Mouse (Mus musculus) kidney, embryonic 14.5 days (tissue): Measurements from ENCODE around the gene Extl2. TPM values are rescaled to one million over a fixed set of nuclear protein-coding genes. Genes with fewer than 3 reads are reported as not detected.

Source experiments
- ATAC-seq: fragments of 200-750 bp; cut with Nextera tagmentation; 2 replicates; pipeline ENCODE4 v1.8.0; 2017; ENCODE audit warnings: moderate number of reproducible peaks, mild to moderate bottlenecking, moderate TSS enrichment, moderate library complexity; ENCODE audit not compliant: low FRiP score, low TSS enrichment
- H3K27ac ChIP-seq: fragments of 300-500 bp; sonication (generic); 2 replicates; pipeline ENCODE4 v1.5.1; 2014; ENCODE audit warnings: low read depth, mild to moderate bottlenecking, low read length, moderate library complexity, mixed read lengths
- H3K27me3 ChIP-seq: fragments of 300-500 bp; sonication (generic); 2 replicates; pipeline ENCODE4 v1.6.1; 2014; ENCODE audit warnings: mild to moderate bottlenecking, low read length; ENCODE audit not compliant: control insufficient read depth, insufficient read depth
- H3K36me3 ChIP-seq: fragments of 300-500 bp; sonication (generic); 2 replicates; pipeline ENCODE4 v1.6.1; 2014; ENCODE audit warnings: low read length, mixed read lengths; ENCODE audit not compliant: control insufficient read depth, insufficient read depth
- H3K4me1 ChIP-seq: fragments of 300-500 bp; sonication (generic); 2 replicates; pipeline ENCODE4 v1.6.1; 2014; ENCODE audit warnings: low read length, mixed read lengths; ENCODE audit not compliant: control insufficient read depth, insufficient read depth
- H3K4me2 ChIP-seq: fragments of 300-500 bp; sonication (generic); replicated peaks from 2 replicates; pipeline ENCODE4 v1.6.1; 2014; ENCODE audit warnings: low read depth, mild to moderate bottlenecking, low read length
- H3K4me3 ChIP-seq: fragments of 300-500 bp; sonication (generic); 2 replicates; pipeline ENCODE4 v1.5.1; 2014; ENCODE audit warnings: mild to moderate bottlenecking, low read length
- H3K9ac ChIP-seq: fragments of 300-500 bp; sonication (generic); 2 replicates; pipeline ENCODE4 v1.6.1; 2014; ENCODE audit warnings: low read depth, mild to moderate bottlenecking, low read length, moderate library complexity
- H3K9me3 ChIP-seq: fragments of 300-500 bp; sonication (generic); 2 replicates; pipeline ENCODE4 v1.6.1; 2016; ENCODE audit warnings: low read length; ENCODE audit not compliant: control insufficient read depth
- WGBS: fragments of 180-500 bp; shearing (Covaris S2); extraction: QIAGEN DNeasy Blood & Tissue Kit; methylation state at CpG from one replicate; pipeline ENCODE4 v1.1.7; 2014; 5-methylcytosine and 5-hydroxymethylcytosine counted together
- polyA plus RNA-seq: library from polyadenylated mRNA; unstranded; fragments of >200 nt; fragmentation: Nextera tagmentation; extraction: Ambion mirVana; gene quantifications from 2 replicates; pipeline ENCODE4 v1.2.1, GENCODE M21; 2014

Gene Extl2
- polyA plus RNA-seq, 1 experiment from 2014 or later: 21.8 TPM

GRCm38 (mm10) chr3:115971891-115972646 lies 35.2 kb upstream of the Extl2 start:
- Histone ChIP-seq H3K4me3 (no peak overlapping the region), H3K9me3 (no peaks in the 10 kb centered on the region), H3K27me3 (no peaks in the 10 kb centered on the region), H3K4me2 (no peak overlapping the region), H3K36me3 (peaks cover 20% of the 10 kb centered on the region), H3K4me1 (no peaks in the 10 kb centered on the region), H3K9ac (no peak overlapping the region), H3K27ac (no peak overlapping the region)
- 92% methylated on average over 14 of the region's 14 CpGs for WGBS
- no peak for ATAC-seq

- no peak overlapping the region for H3K4me2 ChIP-seq
- H3K27me3 ChIP-seq: no peaks in the 10 kb centered on the region
- peaks cover 34% of the 10 kb centered on the region for H3K36me3 ChIP-seq
- H3K4me3 ChIP-seq: no peak overlapping the region
- H3K4me1 ChIP-seq: no peaks in the 10 kb centered on the region
- no peaks in the 10 kb centered on the region for H3K9me3 ChIP-seq
- no peak overlapping the region for H3K27ac ChIP-seq
- no peak overlapping the region for H3K9ac ChIP-seq
- WGBS: 84% methylated on average over 6 of the region's 6 CpGs
- ATAC-seq: no peak
Measured at GRCm38 (mm10) chr3:115974228-115974627, 33.0 kb upstream of the Extl2 start.

DNA sequence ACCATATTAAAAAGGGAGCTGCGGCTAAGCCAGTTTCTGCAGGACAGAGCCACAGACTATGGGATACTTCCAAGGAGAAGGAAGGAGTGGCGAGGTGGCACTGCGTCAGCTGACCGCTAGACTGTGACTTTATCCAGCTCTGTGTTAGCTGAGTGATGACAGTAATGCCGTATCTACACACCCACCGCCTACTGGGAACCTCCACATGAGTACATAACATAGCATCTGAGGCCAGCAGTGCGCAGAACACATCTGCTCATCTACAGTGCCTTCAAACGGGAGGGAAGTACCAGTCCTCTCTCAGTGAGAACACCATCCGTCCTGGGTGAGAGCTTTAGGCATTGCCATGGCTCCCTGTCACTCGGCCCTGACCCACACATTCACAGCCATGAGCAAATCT lies 32.3 kb upstream of the Extl2 start:
- no peaks in the 10 kb centered on the region for H3K27me3 ChIP-seq
- 92% methylated on average over 10 of the region's 10 CpGs for WGBS

DNA sequence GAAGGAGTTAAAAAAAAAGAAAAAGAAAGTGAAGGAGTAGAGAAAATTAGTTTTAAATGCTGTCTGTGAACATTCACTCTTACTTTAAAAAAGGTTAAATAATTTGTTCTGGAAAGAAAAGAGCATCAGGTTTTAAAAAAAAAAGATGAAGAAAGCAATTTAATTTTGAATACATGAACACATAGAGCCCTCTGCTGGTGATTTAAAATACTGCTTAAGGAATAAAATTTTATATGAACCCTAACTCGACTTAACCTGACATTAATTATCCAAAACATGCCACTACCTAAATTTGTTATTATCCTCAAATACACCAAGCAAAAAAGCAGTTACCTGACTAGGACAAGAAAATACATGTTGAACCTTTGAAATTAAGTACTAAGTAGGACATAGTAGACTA lies 28.3 kb upstream of the Extl2 start:
- no peak overlapping the region for H3K27ac ChIP-seq
- no peak overlapping the region for H3K9ac ChIP-seq
- H3K4me1 ChIP-seq: no peaks in the 10 kb centered on the region
- H3K4me2 ChIP-seq: no peak overlapping the region
- peaks cover 61% of the 10 kb centered on the region for H3K36me3 ChIP-seq
- no peaks in the 10 kb centered on the region for H3K9me3 ChIP-seq
- H3K4me3 ChIP-seq: no peak overlapping the region
- 30% methylated on average over 1 of the region's 1 CpGs for WGBS
- no peaks in the 10 kb centered on the region for H3K27me3 ChIP-seq
- ATAC-seq: no peak

More for the DNA sequence above, 32.3 kb upstream of the Extl2 start:
- Histone ChIP-seq H3K9ac (no peak overlapping the region), H3K27ac (no peak overlapping the region), H3K4me3 (no peak overlapping the region), H3K9me3 (no peaks in the 10 kb centered on the region), H3K4me1 (no peaks in the 10 kb centered on the region), H3K4me2 (no peak overlapping the region), H3K36me3 (peaks cover 38% of the 10 kb centered on the region)
- ATAC-seq: no peak

DNA sequence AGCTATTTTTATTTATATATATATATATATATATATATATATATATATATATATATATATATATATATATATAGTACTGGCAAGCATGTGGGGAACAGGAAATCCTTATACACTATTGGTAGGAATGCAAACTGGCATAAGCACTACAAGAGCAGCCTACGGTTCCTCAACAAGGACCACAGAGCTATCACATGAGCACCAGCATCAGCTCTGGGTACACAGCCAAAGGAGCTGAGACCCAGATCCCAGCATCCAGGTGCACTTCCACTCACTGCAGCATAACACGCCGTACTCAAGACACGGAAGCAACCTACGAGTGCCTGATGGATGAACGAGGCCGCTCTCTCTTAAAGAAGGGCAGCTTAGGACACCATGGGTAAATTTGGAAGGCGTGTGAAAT lies 24.0 kb upstream of the Extl2 start:
- H3K36me3 ChIP-seq: peaks cover 50% of the 10 kb centered on the region
- 95% methylated on average over 8 of the region's 8 CpGs for WGBS

DNA sequence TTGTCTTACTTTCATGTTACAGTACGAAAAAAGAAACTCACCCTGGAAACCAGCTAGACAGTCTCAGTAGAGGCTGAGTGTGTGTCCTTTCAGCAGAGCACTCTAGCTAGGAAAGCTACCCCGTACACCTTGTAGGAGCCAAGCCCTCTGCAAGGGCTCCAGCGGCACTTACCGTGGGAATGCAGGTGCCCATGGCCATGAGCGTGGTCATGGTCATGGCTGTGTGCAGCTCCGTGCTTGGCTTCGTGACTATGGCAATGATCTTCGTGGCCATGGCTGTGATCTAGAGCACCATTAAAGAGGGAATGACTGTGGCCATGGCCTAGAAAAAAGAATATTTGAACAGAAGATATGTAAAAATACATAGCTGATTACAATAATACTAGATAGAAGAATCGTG lies 22.6 kb upstream of the Extl2 start:
- Histone ChIP-seq H3K4me3 (no peak overlapping the region), H3K36me3 (peaks cover 51% of the 10 kb centered on the region), H3K27ac (no peak overlapping the region), H3K9me3 (no peaks in the 10 kb centered on the region), H3K4me1 (no peaks in the 10 kb centered on the region), H3K27me3 (no peaks in the 10 kb centered on the region), H3K9ac (no peak overlapping the region), H3K4me2 (no peak overlapping the region)
- 97% methylated on average over 9 of the region's 9 CpGs for WGBS
- no peak for ATAC-seq

More for the DNA sequence above, 24.0 kb upstream of the Extl2 start:
- Histone ChIP-seq H3K4me2 (no peak overlapping the region), H3K9me3 (no peaks in the 10 kb centered on the region), H3K4me1 (no peaks in the 10 kb centered on the region), H3K4me3 (no peak overlapping the region), H3K27ac (no peak overlapping the region), H3K27me3 (no peaks in the 10 kb centered on the region), H3K9ac (no peak overlapping the region)
- ATAC-seq: no peak

- H3K27me3 ChIP-seq: no peaks in the 10 kb centered on the region
- no peak overlapping the region for H3K27ac ChIP-seq
- no peak overlapping the region for H3K4me3 ChIP-seq
- H3K4me1 ChIP-seq: no peaks in the 10 kb centered on the region
- WGBS: 65% methylated on average over 9 of the region's 9 CpGs
- H3K4me2 ChIP-seq: no peak overlapping the region
- H3K9ac ChIP-seq: no peak overlapping the region
- no peak for ATAC-seq
- peaks cover 54% of the 10 kb centered on the region for H3K36me3 ChIP-seq
- no peaks in the 10 kb centered on the region for H3K9me3 ChIP-seq
Measured at GRCm38 (mm10) chr3:115985183-115985892, 21.9 kb upstream of the Extl2 start.

DNA sequence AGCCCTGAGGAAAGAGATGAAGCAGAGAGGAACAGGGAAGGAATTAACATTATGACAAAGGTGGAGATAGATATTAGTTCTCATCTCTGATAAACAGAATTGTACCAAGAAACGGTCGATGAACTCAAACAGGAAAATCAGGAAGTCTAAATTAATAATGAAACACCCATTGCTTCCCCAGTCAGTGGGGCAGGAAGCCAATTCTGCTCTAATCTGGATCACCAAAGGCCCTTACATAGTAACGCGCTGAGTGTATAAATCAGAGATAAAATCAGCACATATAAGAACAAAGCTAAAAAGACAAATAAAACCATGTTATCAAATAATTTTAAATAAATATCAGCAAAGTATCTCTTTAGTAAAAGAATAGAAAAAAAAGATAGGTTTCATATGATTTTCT lies 15.2 kb upstream of the Extl2 start:
- Histone ChIP-seq H3K4me3 (no peak overlapping the region), H3K27ac (no peak overlapping the region), H3K9me3 (no peaks in the 10 kb centered on the region), H3K9ac (no peak overlapping the region), H3K36me3 (peaks cover 14% of the 10 kb centered on the region), H3K4me1 (peaks cover 8% of the 10 kb centered on the region; the same call in 1 of the 2 replicates), H3K27me3 (no peaks in the 10 kb centered on the region), H3K4me2 (no peak overlapping the region)
- no peak for ATAC-seq
- 57% methylated on average over 4 of the region's 4 CpGs for WGBS

GRCm38 (mm10) chr3:115992588-115992987 lies 14.7 kb upstream of the Extl2 start:
- no peak overlapping the region for H3K9ac ChIP-seq
- peaks cover 17% of the 10 kb centered on the region for H3K36me3 ChIP-seq
- 41% methylated on average over 4 of the region's 4 CpGs for WGBS
- no peaks in the 10 kb centered on the region for H3K9me3 ChIP-seq
- no peaks in the 10 kb centered on the region for H3K27me3 ChIP-seq
- no peak for ATAC-seq
- no peak overlapping the region for H3K4me2 ChIP-seq
- H3K4me1 ChIP-seq: peaks cover 8% of the 10 kb centered on the region; the same call in 1 of the 2 replicates
- no peak overlapping the region for H3K4me3 ChIP-seq
- no peak overlapping the region; the same call in 1 of the 2 replicates for H3K27ac ChIP-seq
